Mouse (Mus musculus) mouse embryonic stem cell (cell line): Measurements from ENCODE around the gene Allc.

Source experiments
- in situ Hi-C, 2 experiments: fragments of 300-500 bp; cut with MboI; formaldehyde crosslinking; loops; 1 replicate in 1 of 2; 3 replicates in 1 of 2; pipeline ENCODE4 v1.14.3; 2019 to 2020; ENCODE audit warnings: low sequenced_read_pairs in 2 of 2, low pct_unique_long_range_greater_than_20kb in 1 of 2, mixed read lengths in 1 of 2; ENCODE audit not compliant: unreplicated experiment in 1 of 2

Gene Allc

DNA sequence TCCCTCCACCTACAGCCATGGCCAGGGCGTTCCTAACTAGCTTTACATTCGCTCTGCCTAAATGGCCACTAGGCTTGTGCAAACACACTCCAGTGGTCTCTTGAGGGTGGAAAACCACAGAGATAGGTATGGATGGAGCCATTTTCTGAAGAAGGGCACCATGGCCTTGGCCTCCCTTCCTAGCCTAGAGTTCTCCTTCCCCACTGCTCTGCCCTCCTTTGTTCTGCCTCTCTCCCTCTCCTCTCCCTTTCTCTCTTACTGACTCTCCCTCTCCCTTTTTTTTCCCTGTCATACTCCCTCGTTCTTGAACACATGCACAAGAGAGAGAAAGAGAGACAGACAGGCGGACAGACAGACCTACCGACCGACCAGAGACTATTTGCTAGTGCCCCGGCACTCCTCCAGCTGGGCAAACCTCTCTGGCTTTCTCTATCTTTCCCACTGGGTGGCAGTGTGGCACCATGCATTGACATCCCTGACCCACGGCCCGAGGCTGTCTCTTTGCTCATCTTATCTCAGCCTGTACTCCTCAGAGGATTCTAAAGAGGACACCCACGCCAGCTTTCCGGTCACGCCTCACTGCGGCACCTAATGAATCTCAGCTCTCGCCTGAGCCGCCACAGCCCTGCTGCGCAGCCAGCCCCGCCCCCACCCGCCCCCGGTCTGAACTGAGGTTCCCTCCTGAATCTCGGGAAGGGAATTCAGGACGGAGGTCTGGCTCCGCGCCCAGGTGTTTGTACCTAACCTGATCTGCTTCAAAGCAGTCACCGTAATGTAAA is 7.0 kb upstream of the Allc start:
- in situ Hi-C loops = no loop called here

DNA sequence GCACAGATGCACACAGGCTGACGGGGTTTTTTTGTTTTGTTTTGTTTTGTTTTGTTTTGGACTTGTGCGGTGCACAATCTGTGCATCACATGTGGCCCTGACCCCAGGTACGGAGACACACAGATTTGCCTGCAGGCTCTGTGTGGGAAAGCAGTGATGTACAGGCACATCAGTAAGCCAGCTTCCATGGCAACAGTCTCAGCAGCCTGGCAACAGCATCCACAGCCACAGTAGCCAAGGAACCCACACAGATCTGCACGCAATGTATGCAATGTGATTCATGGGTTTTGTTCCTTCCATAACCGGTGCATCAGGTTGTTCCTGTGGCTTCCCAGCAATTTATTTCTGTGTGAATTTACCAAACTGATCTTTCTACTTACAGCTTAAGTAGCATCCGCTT is 5.6 kb upstream of the Allc start:
- in situ Hi-C loops = no loop called here

DNA sequence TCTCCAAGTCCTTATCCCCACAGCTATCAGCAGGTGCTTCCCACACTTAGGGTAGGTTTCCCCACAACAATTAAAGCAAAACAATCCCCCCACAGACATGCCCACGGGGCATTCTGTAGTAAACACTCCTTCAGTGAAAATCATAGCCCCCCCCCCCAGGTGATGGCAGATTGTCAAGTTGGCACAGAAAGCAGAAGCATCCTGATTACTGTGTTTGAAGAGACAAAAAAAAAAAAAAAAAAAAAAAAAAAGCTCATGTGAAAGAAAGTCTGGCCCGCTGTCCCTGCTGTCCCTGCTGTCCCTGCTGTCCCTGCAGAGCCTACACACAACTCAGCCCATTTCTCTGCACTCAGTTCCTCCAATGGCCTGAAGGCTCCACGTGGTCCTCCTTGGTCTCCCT is 1.7 kb upstream of the Allc start:
- in situ Hi-C loops = no loop called here

DNA sequence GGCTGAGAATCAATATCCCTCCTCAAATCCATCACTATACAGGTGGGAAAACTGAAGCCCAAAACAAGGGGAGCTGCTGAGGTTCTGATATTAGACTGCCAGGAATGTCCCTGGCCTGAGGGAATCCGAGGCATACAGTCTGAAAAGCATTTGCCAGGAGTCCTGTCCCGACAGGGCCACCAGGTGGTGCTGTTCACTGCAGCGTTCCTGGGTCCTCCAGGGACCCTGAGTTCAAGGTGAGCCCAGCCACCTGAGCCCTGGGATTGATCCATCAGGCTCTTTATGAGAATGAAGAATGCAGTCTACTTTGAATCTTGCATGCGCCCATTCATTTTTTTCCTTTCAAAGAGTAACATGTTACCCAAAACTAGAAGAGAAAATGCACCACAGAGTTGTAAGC is 3.2 kb downstream of the Allc start:
- in situ Hi-C loops = no loop called here

DNA sequence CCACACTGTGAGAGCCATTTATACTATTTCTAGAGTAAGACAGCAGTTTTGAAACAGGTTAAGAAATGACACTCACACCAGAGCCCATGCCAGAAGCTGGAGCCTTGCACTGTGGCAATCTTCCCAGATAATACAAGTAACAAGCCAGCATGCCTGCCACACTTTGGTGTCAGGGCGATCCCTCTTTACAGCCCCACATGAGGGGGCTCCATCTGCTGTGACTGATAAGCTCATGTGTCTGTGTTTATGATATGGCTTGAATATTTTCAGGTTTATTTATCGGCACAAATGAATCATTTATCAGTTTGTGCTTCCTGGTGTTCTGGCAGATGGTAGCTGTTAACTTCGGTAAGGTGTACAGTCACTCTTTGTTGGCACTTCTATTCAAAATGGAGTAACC is 4.2 kb downstream of the Allc start:
- in situ Hi-C loops = no loop called here

DNA sequence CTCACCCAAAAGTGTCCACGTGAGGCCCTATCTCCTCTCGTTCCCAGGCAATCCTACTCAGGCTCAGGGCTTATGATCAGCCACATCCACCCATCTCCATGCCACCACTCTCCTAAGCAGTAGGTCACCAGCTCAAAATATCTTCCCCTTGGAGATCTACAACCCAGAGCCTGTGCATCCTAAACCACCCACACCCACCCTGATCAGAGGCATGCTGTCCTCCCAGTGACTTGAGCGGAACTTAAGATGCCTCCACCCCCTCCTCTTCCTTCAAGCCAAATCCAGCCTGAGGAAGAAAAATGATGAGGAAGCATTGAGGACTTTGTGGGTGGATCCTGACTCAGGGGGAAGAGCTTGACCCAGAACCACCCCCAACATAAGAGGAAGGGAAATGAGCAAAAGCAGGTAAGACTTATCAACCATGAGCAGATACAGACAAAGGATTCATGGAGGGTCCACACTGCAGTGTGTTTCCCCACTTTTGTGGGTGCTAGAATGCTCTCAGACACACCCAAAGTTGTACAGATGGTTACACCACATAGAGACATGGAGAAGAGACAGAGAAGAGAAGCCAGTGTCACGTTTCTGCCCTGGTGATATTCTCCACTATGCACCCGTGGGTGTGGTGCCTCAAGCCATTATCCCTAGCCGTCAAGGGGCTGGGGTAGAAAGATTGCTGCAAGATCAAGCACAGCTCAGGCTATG is 6.8 kb downstream of the Allc start:
- in situ Hi-C loops = no loop called here

DNA sequence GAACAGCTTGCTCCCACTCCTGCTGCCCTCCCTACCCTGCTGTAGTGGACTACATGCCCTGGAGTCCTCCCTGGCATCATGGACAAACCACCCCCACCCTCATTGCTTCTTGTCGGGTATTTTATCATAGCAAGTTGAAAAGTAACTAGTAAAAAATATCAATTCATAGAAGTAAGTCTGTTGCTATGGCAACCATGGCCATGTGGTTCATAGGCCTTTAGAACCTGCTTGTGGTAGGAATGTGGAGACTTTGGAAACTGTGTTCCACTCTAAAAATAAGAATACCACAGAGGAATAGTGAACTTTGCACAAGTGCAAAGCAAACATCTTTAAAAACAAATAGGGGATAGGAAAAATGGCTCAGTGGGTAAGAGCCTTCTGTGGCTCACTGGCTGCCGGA is 10.1 kb downstream of the Allc start:
- in situ Hi-C loops = no loop called here

DNA sequence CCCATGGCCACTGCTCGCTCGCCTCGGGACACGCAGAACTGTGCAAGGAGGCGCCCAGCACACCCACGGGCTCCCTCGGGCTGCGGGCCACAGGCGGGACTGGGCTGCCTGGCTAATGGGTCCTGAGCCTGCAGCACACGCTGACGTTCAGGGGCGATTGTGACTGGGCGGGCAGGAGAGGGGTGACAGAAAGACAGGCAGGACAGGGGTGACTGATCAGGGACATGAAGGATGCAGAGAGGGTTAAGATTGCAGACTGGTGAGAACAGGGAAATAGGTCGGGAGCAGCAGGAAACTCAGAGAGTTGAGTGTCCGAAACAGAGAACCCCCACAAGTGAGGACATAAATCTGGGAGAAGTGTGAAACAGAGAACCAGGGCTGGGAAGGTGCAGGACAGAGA is 30.0 kb downstream of the Allc start, which contains the start of gene Dcdc2c:
Gene Dcdc2c (minus strand): TSS at position 101 of the 400 bp plus-strand sequence.
- in situ Hi-C loops = no loop called here

DNA sequence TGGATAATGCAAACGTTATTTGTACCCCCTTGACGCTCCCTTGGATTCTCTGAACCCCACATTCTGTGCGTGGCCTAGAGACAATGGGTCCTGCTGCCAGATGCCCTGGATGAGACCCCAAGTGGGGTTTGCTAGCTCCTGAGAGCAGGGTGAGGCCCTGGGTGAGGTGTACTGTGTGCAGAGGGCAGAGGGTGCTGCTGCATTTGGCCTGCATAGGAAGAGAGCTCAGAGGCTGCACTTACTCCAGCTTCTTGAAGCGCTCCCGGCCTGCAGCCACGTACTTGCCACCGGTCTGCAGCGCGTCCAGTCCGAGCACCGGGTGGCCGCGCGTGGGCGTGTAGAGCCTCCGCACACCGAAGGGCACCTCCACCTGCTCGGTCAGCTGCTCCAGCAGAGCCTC is 30.5 kb downstream of the Allc start:
- in situ Hi-C loops = no loop called here

DNA sequence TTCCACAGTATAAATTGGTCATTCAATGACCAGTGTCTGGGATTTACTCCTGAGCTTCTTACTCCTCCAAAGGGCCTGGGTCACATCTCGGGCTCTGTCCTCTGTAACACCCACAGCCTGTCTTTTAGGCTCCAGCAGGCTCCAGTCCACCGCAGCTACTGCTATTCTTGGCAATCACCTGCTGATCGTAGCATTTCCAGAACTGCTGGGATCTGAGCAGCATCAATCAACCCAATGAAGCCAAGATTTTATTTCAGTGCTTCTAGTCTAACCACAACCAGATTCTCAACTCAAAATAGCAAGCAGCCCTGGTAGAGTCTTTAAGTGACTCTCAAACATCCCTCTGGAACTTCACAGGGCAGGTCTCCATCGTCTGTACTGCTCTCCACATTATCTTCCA is 33.4 kb downstream of the Allc start:
- in situ Hi-C loops = no loop called here

DNA sequence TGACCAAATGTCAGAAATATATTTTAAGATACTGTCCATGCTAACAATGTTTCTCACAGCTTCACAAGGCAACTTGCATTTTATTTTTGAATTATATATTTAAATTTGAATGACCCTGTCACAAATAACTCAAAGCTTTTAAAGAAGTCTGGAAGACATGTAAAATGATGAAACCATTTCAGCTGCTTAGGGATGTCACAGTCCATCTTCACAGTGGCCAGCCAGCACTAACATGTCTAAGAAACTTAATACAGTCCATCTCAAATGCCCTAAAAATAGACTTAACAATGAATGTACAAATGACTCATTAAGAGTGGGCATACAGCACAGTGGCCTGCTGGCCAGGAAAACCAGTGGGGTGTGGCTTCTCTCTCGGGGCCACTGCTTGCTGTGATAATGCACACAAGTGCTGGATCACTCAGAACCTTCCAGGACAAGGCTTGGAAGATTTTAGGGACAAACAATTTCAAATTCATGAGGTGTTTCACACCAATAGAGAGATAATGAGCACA is 68.0 kb downstream of the Allc start:
- in situ Hi-C loops = no loop called here

DNA sequence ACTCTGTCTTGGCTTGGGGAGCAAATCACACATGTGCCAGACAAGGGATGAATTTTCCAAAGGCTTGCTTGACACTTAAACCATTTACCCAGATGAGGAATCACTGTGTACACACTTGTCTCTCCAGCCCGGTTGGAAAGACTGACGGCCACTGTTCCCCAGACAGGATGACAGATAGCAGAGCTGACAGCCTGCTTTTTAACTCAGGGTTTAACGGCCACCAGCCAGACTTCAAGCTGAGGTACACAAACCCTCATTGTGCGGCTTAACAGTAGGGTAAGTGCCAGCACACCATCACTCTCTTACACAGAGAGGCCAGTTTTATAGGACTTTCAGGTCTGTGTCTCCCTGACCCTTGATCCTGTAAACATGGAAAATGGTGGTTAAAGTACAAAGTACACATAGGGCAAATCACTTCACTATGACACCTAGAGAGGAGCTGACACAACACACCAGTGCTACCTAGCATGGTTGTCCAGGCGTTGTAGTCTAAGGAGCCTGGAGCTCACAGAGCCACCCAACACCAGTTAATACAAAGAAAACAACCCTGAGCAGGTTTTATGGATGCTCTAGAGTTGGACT is 72.5 kb downstream of the Allc start:
- in situ Hi-C loops = no loop called here
